Mouse (Mus musculus): Measurements from ENCODE around the gene Pitpnc1. TPM values are rescaled to one million over a fixed set of nuclear protein-coding genes. Genes with fewer than 3 reads are reported as not detected.

The Pitpnc1 gene
- polyA plus RNA-seq, 1 experiment from 2014 or later, result 36.1 TPM

DNA sequence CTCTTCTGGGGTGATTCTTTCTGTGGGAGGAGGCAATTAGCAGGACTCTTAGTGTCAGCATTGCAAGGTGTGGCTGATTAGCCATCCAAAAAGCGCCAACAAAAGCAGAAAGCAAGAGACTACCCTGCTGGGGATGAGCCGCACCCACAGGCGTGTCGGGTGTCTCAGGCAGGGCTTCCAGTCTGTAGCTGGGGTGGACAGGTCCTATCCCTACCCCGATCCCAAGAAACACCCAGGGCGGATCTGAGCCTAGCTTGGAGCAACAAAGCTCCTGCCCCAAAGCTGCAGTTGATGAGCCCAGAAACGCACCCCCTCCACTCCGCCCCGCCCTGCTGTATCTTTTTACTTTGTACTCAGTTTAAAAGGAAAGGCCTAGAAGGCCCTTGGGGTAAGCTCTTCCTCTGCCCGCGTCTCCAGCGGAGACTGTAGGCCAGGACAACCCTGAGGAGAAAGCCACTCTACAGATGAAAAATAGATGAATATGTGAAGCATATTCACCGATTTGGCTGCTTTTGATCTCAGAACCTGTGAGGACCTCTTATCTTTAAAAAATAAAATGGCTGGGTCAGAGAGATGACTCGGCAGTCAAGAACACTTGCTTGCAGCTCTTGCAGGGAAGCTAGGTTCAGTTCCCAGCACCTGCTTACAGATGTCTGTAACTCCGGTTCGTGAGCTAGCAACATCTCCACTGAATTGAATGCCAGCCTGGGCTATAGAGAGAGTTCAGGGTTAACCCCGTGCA is 21.2 kb downstream of the Pitpnc1 start:
- no peak for ATAC-seq
- no peak overlapping the region for H3K9ac ChIP-seq
- peaks cover 18% of the 10 kb centered on the region for H3K36me3 ChIP-seq (ENCODE audit: poor library complexity, severe bottlenecking)
- no peaks in the 10 kb centered on the region for H3K9me3 ChIP-seq (replicated peaks)
- H3K4me2 ChIP-seq, result no peak overlapping the region
- no peaks in the 10 kb centered on the region for H3K27me3 ChIP-seq
- peaks cover 17% of the 10 kb centered on the region for H3K4me1 ChIP-seq
- H3K4me3 ChIP-seq, result no peak overlapping the region
- WGBS, result 76% methylated on average over 17 of the region's 17 CpGs
- H3K27ac ChIP-seq, result no peak overlapping the region

- Histone ChIP-seq H3K36me3 (ENCODE audit: poor library complexity, severe bottlenecking) (peaks cover 4% of the 10 kb centered on the region; the same call in 1 of the 2 replicates), H3K4me3 (no peak overlapping the region), H3K9ac (no peak overlapping the region), H3K4me1 (peaks cover 17% of the 10 kb centered on the region), H3K4me2 (no peak overlapping the region), H3K27me3 (no peaks in the 10 kb centered on the region), H3K9me3 (replicated peaks) (no peaks in the 10 kb centered on the region), H3K27ac (no peak overlapping the region)
- 89% methylated on average over 9 of the region's 9 CpGs for WGBS
- no peak for ATAC-seq
Measured at GRCm38 (mm10) chr11:107447915-107448314, 22.6 kb downstream of the Pitpnc1 start.

DNA sequence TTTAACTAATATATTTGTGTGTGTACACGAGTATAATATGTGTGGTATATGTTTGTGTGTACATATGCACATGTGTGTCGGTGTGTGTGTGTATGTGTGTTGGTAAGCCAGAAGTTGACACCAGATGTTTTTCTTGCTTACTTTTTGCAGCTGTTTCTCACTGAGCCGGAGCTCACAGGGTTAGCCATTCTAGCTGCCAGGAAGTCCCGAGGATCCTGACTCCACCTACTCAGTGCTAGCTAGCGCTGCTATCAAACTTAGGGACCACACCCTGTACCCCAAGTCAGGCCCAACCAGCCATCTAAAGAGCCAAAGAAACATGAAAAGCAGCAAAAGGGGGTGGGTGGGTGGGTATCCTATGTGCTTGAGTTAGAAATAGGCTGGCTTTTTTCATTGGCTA is 23.1 kb downstream of the Pitpnc1 start:
- H3K27me3 ChIP-seq, result no peaks in the 10 kb centered on the region
- H3K4me2 ChIP-seq, result no peak overlapping the region
- H3K4me1 ChIP-seq, result peaks cover 17% of the 10 kb centered on the region
- WGBS, result 81% methylated on average over 5 of the region's 5 CpGs
- no peaks in the 10 kb centered on the region for H3K9me3 ChIP-seq (replicated peaks)
- no peak overlapping the region for H3K27ac ChIP-seq
- H3K9ac ChIP-seq, result no peak overlapping the region
- H3K36me3 ChIP-seq (ENCODE audit: poor library complexity, severe bottlenecking), result no peaks in the 10 kb centered on the region
- ATAC-seq, result no peak
- H3K4me3 ChIP-seq, result no peak overlapping the region

DNA sequence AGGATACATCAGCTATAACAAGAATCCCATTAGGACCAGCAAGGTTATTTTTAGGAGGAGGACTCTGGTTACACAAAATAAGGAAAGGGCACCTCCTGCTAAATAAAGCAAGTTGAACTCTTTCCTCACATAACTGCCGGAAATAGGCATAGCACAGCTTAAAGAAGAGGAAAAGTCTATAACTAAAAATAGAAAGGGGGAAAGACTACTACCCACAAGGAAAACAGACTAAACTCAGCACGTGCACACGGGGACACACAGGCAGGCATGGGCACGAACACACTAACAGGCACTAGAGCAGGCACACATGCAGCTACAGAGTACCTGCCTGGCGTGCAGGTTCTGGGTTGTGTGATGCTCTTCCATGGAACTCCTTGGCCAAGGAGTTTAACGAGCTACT is 23.8 kb downstream of the Pitpnc1 start:
- Histone ChIP-seq H3K4me2 (no peak overlapping the region), H3K36me3 (ENCODE audit: poor library complexity, severe bottlenecking) (no peaks in the 10 kb centered on the region), H3K27ac (no peak overlapping the region), H3K4me3 (no peak overlapping the region), H3K9me3 (replicated peaks) (no peaks in the 10 kb centered on the region), H3K27me3 (no peaks in the 10 kb centered on the region), H3K9ac (no peak overlapping the region), H3K4me1 (peaks cover 17% of the 10 kb centered on the region)
- ATAC-seq, result no peak
- WGBS, result 80% methylated on average over 6 of the region's 6 CpGs

DNA sequence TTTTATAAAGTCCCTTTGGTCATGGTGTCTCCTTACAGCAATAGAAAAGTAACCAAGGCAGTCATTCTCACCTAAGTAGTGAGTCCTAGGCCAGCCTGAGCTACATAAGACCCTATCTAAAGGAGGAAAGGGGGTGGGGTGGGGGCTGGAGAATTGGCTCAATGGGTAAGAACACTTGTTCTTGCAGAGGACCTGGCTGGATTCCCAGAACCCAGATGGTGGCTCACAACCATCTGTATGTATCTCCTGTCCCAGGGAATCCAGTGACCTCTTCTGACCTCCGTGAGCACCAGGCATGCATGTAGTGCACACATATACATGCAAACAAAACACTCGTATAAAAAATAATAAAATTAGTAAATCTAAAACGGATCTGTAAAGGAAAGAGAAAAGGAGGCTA is 24.8 kb downstream of the Pitpnc1 start:
- WGBS, result 87% methylated on average over 3 of the region's 3 CpGs
- H3K4me1 ChIP-seq, result peaks cover 17% of the 10 kb centered on the region

DNA sequence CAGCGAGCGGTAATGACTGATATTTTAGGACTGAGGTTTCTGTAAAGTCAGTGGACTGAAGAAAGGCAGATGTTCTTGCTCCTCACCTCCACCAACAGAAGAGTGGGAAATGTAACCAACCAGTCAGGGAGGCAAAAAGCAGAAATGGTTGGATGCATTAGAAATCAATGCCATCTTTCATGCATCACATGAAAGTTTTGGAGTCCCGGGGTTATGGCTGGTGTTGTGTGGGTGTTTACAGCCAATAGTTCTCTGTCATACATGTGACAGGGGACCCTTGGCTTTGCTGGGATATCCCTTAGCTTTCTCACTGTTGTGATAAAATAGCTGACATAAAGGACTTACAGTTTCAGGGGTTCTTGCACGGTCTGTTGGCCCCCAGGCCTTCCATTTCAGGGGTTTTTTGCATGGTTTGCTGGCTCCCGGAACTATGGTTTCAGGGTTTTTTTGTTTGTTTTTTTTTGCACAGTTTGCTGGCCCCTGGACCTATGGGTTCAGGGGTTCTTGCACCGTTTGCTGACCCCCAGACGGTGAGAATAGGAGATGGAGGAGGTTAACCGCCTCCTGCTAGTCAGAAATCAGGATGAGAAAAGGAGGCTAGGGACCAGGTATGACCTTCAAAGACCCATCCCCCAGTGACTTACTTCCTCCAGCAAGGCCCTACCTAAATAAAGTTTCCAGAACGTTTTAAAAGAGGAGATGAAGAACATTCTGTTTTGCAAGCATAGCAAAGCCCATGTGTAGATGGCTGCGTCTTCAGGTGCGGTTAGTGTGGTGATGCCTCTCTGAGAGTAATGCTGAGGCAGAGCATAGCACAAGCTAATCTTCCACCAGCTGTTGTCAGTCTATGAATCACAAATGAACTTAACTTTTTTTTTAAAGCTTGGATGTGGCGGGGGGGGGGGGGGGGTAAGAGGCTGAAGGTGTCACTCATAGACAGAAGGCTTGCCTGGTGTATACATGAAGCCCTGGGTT is 27.1 kb downstream of the Pitpnc1 start:
- no peaks in the 10 kb centered on the region for H3K9me3 ChIP-seq (replicated peaks)
- no peak overlapping the region for H3K27ac ChIP-seq
- no peak for ATAC-seq
- no peak overlapping the region for H3K4me2 ChIP-seq
- no peaks in the 10 kb centered on the region for H3K4me1 ChIP-seq
- H3K9ac ChIP-seq, result no peak overlapping the region
- WGBS, result 87% methylated on average over 12 of the region's 12 CpGs
- no peaks in the 10 kb centered on the region for H3K36me3 ChIP-seq (ENCODE audit: poor library complexity, severe bottlenecking)
- no peak overlapping the region for H3K4me3 ChIP-seq
- H3K27me3 ChIP-seq, result no peaks in the 10 kb centered on the region

More for the DNA sequence above, 24.8 kb downstream of the Pitpnc1 start:
- Histone ChIP-seq H3K4me3 (no peak overlapping the region), H3K27me3 (no peaks in the 10 kb centered on the region), H3K4me2 (no peak overlapping the region), H3K27ac (no peak overlapping the region), H3K9ac (no peak overlapping the region), H3K9me3 (replicated peaks) (no peaks in the 10 kb centered on the region), H3K36me3 (ENCODE audit: poor library complexity, severe bottlenecking) (no peaks in the 10 kb centered on the region)
- ATAC-seq, result no peak

GRCm38 (mm10) chr11:107441050-107441449 is 29.4 kb downstream of the Pitpnc1 start:
- Histone ChIP-seq H3K27ac (no peak overlapping the region), H3K9ac (no peak overlapping the region), H3K4me1 (peaks cover 8% of the 10 kb centered on the region), H3K4me3 (no peak overlapping the region), H3K9me3 (replicated peaks) (no peaks in the 10 kb centered on the region), H3K4me2 (no peak overlapping the region), H3K36me3 (ENCODE audit: poor library complexity, severe bottlenecking) (no peaks in the 10 kb centered on the region), H3K27me3 (no peaks in the 10 kb centered on the region)
- 81% methylated on average over 3 of the region's 3 CpGs for WGBS
- ATAC-seq, result no peak

DNA sequence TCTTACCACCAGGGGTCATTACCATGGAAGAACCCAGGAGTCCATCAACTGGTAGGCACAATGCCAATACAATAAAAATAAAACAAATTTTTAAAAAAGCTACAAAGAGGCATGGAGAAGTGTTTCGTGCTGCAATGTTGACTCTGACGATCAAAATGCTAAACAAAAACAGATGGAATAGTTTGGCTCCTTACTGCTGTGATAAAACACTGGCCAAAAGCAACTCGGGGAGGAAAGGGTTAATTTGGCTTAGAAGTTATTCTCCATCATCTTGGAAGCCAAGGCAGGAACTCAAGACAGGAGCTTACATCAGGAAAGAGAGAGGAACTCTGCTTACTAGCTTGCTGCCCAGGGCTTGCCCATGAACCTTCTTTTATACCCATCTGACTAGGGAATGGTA is 32.4 kb downstream of the Pitpnc1 start:
- WGBS, result 91% methylated on average over 3 of the region's 3 CpGs
- H3K27me3 ChIP-seq, result no peaks in the 10 kb centered on the region

GRCm38 (mm10) chr11:107437723-107438122 is 32.8 kb downstream of the Pitpnc1 start:
- Histone ChIP-seq H3K36me3 (ENCODE audit: poor library complexity, severe bottlenecking) (0 out of 2 replicates have a peak, but pooled peaks cover 9% of the 10 kb centered on the region), H3K4me1 (peaks cover 15% of the 10 kb centered on the region), H3K27me3 (no peaks in the 10 kb centered on the region), H3K9ac (no peak overlapping the region), H3K27ac (no peak overlapping the region; the same call in 1 of the 2 replicates), H3K9me3 (replicated peaks) (peaks cover 5% of the 10 kb centered on the region), H3K4me3 (no peak overlapping the region), H3K4me2 (no peak overlapping the region)
- peak; percentile 55; the same call in 1 of the 2 replicates for ATAC-seq
- 33% methylated on average over 4 of the region's 4 CpGs for WGBS

More for the DNA sequence above, 32.4 kb downstream of the Pitpnc1 start:
- peaks cover 5% of the 10 kb centered on the region for H3K9me3 ChIP-seq (replicated peaks)
- no peak overlapping the region for H3K4me3 ChIP-seq
- no peak for ATAC-seq
- no peak overlapping the region for H3K9ac ChIP-seq
- no peak overlapping the region for H3K27ac ChIP-seq
- 0 out of 2 replicates have a peak, but pooled peaks cover 9% of the 10 kb centered on the region for H3K36me3 ChIP-seq (ENCODE audit: poor library complexity, severe bottlenecking)
- H3K4me1 ChIP-seq, result peaks cover 11% of the 10 kb centered on the region
- no peak overlapping the region for H3K4me2 ChIP-seq

DNA sequence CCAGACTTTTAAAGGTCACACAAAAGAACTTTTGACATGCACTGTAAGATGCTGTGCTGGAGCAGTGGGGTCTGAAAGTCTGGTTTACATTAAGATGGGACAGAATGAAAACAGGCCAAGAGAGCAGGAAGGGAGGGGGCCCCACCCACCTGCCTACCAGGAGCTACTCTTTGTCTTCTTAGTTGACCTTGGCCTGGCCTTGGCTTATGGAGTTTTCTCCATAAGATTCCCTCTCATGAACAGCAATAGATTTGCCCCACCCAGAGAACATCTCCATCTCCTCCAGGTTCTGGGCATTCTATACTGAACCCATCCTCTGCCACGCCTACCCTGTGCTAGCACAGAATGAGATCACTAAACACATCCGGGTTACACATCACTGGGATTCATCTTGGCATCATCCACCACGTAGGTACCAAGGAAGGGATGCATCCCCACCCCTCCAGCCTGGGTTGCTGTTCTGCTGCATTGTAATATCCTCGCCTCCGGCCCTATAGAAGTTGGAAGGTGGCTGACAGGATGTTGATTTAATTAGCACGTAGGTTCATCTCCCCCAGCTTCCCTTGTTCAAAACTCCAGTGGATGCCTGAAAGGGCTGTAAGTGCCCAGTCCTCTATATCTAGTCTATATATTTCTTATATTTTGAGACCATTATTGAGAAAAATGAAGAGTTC is 34.6 kb downstream of the Pitpnc1 start:
- Histone ChIP-seq H3K9me3 (replicated peaks) (peaks cover 5% of the 10 kb centered on the region), H3K27ac (no peak overlapping the region), H3K4me1 (peaks cover 27% of the 10 kb centered on the region), H3K36me3 (ENCODE audit: poor library complexity, severe bottlenecking) (0 out of 2 replicates have a peak, but pooled peaks cover 9% of the 10 kb centered on the region), H3K27me3 (no peaks in the 10 kb centered on the region), H3K4me3 (no peak overlapping the region), H3K9ac (no peak overlapping the region), H3K4me2 (no peak overlapping the region)
- ATAC-seq, result no peak
- WGBS, result 94% methylated on average over 6 of the region's 6 CpGs

GRCm38 (mm10) chr11:107431197-107431965 is 39.1 kb downstream of the Pitpnc1 start:
- Histone ChIP-seq H3K9ac (no peak overlapping the region), H3K4me2 (no peak overlapping the region), H3K9me3 (replicated peaks) (peaks cover 5% of the 10 kb centered on the region), H3K4me3 (no peak overlapping the region), H3K36me3 (ENCODE audit: poor library complexity, severe bottlenecking) (0 out of 2 replicates have a peak, but pooled peaks cover 9% of the 10 kb centered on the region), H3K4me1 (peaks cover 18% of the 10 kb centered on the region), H3K27me3 (no peaks in the 10 kb centered on the region), H3K27ac (no peak overlapping the region)
- no peak for ATAC-seq
- WGBS, result 93% methylated on average over 7 of the region's 7 CpGs
